Mouse (Mus musculus) midbrain, embryonic 16.5 days (tissue): ENCODE measurements at regions not wholly inside any gene's neighbourhood (a gene's known extent, or its start where the extent isn't known, plus 50 kb on each side); places are given as distances from the start of the nearest gene placed in this dataset.

Experiments
- ATAC-seq: fragments of 200-750 bp; cut with Nextera tagmentation; 2 replicates; pipeline ENCODE4 v1.8.0; 2017; ENCODE audit warnings: moderate TSS enrichment
- H3K27ac ChIP-seq: fragments of 300-500 bp; sonication (generic); 2 replicates; pipeline ENCODE4 v1.5.1; 2014; ENCODE audit warnings: mild to moderate bottlenecking, low read length, mixed read lengths
- H3K27me3 ChIP-seq: fragments of 300-500 bp; sonication (generic); 2 replicates; pipeline ENCODE4 v1.6.1; 2014; ENCODE audit warnings: low read depth, low read length, mixed read lengths; ENCODE audit not compliant: control insufficient read depth, insufficient read depth
- H3K36me3 ChIP-seq: fragments of 300-500 bp; sonication (generic); 2 replicates; pipeline ENCODE4 v1.6.1; 2014; ENCODE audit warnings: mild to moderate bottlenecking, low read length, moderate library complexity, mixed read lengths; ENCODE audit not compliant: control insufficient read depth, insufficient read depth
- H3K4me1 ChIP-seq: fragments of 300-500 bp; sonication (generic); 2 replicates; pipeline ENCODE4 v1.6.1; 2014; ENCODE audit warnings: mild to moderate bottlenecking, low read length, mixed read lengths; ENCODE audit not compliant: control insufficient read depth, insufficient read depth
- H3K4me2 ChIP-seq: fragments of 300-500 bp; sonication (generic); 2 replicates; pipeline ENCODE4 v1.6.1; 2014; ENCODE audit warnings: mild to moderate bottlenecking, low read length, mixed read lengths
- H3K4me3 ChIP-seq: fragments of 300-500 bp; sonication (generic); 2 replicates; pipeline ENCODE4 v1.5.1; 2014; ENCODE audit warnings: low read depth, mild to moderate bottlenecking, low read length, moderate library complexity, mixed read lengths
- H3K9ac ChIP-seq: fragments of 300-500 bp; sonication (generic); 2 replicates; pipeline ENCODE4 v1.6.1; 2014; ENCODE audit warnings: low read depth, low read length, mixed read lengths
- H3K9me3 ChIP-seq: fragments of 300-500 bp; sonication (generic); replicated peaks from 2 replicates; pipeline ENCODE4 v1.6.1; 2014; ENCODE audit warnings: mild to moderate bottlenecking, low read length, mixed read lengths; ENCODE audit not compliant: control insufficient read depth, poor library complexity, severe bottlenecking
- WGBS: fragments of 180-500 bp; shearing (Covaris S2); extraction: QIAGEN DNeasy Blood & Tissue Kit; methylation state at CpG from one replicate; pipeline ENCODE4 v1.1.7; 2014; 5-methylcytosine and 5-hydroxymethylcytosine counted together

- Histone ChIP-seq H3K9me3 (no peaks in the 10 kb centered on the region), H3K27ac (no peak overlapping the region), H3K4me3 (no peak overlapping the region), H3K36me3 (no peaks in the 10 kb centered on the region), H3K27me3 (no peaks in the 10 kb centered on the region), H3K9ac (no peak overlapping the region), H3K4me1 (no peaks in the 10 kb centered on the region; the same call in 1 of the 2 replicates), H3K4me2 (no peak overlapping the region)
- ATAC-seq, result no peak
- WGBS, result 80% methylated on average over 2 of the region's 2 CpGs
These were observed 49.8 kb upstream of the Atxn1 start for GRCm38 (mm10) chr13:46014637-46015036.
